Mouse (Mus musculus): ENCODE measurements at regions not wholly inside any gene's neighbourhood (a gene's known extent, or its start where the extent isn't known, plus 50 kb on each side); places are given as distances from the start of the nearest gene placed in this dataset.

DNA sequence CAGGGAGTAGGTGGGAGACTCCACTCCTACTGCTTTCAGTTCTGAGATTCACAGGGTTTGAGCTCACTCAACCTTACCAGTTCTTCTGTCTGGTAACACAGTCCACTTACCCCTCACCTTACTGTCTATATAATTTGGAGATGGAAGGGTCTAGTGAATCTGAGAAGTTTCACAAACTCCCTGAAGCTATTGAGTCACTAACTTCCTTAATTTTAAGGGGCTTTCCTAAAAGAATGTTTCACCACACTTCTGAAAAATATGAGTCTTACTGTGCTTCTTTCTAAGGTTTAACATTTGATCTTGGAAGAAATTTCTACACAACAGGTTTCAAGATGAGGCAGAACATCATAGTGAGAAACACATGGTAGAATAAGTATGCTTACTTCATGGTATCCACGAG is 166.6 kb upstream of the Tet2 start:
- TF ChIP-seq CTCF (IDR thresholded peaks at IDR 0.05; ENCODE audit: low read depth): no peak
- no peak for TF ChIP-seq EP300 (optimal IDR thresholded peaks at IDR 0.05)

Measured in stomach, postnatal 0 days (tissue).